Mouse (Mus musculus): ENCODE measurements at regions not wholly inside any gene's neighbourhood (a gene's known extent, or its start where the extent isn't known, plus 50 kb on each side); places are given as distances from the start of the nearest gene placed in this dataset.

- no peak for DNase-seq (ENCODE audit: low read depth, low spot score)
- Histone ChIP-seq H3K4me1 (ENCODE audit: control insufficient read depth in 2 of 2, insufficient read depth in 2 of 2, low read length in 2 of 2, poor library complexity in 1 of 2) (no peaks in the 10 kb centered on the region), H3K9ac (ENCODE audit: insufficient read depth, low read depth, low read length, poor library complexity, severe bottlenecking) (no peak overlapping the region), H3K27ac (ENCODE audit: insufficient read depth, low read depth, low read length, poor library complexity, severe bottlenecking) (no peak overlapping the region), H3K4me3 (ENCODE audit: insufficient read depth in 1 of 2, low read depth in 1 of 2, low read length in 2 of 2, poor library complexity in 1 of 2, severe bottlenecking in 1 of 2) (no peak overlapping the region), H3K9me3 (ENCODE audit: control insufficient read depth, insufficient read depth, low read depth, low read length) (0 out of 2 replicates have a peak, but pooled peaks cover 1% of the 10 kb centered on the region), H3K36me3 (ENCODE audit: control insufficient read depth, insufficient read depth, low read length, poor library complexity, severe bottlenecking) (no peaks in the 10 kb centered on the region)
- in situ Hi-C loops (cut with MboI; ENCODE audit: low sequenced_read_pairs in 2 of 2, unreplicated experiment in 2 of 2) = no loop called here
- TF ChIP-seq HCFC1 (IDR thresholded peaks at IDR 0.05; ENCODE audit: borderline replicate concordance, insufficient read depth, low read length) (no peak), MAFK (IDR thresholded peaks at IDR 0.05; ENCODE audit: insufficient read depth, low read depth, low read length) (no peak), CHD2 (IDR thresholded peaks at IDR 0.05; ENCODE audit: low read depth, low read length) (no peak), ZC3H11A (IDR thresholded peaks at IDR 0.05; ENCODE audit: borderline replicate concordance, low read depth, low read length) (no peak), ZNF384 (IDR thresholded peaks at IDR 0.05; ENCODE audit: low read depth, low read length) (no peak)
These were observed 264.9 kb downstream of the Uaca start for GRCm38 (mm10) chr9:61059225-61059624.

DNA sequence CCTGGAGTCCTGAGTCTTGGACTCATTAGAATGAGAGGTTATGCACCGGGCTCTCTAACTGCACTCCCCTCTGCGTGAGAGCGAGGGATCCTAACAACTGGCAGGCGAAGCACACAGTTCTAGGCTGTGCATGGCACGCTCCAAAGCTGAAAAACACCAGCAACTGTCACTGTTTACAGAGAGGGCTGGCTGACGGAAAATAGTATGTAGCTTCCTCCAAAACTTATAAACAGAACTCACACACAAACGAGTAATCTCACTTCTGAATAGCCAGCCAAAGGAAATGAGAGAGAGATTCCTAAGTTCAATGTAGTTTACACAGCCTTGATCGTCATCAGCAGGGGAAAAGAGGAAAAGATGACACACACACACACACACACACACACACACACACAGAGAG lies 266.6 kb downstream of the Uaca start:
- in situ Hi-C loops (cut with MboI; ENCODE audit: low sequenced_read_pairs in 2 of 2, unreplicated experiment in 2 of 2) = no loop called here
- no peak for TF ChIP-seq ZNF384 (IDR thresholded peaks at IDR 0.05; ENCODE audit: low read depth, low read length)
- no peak for TF ChIP-seq CHD2 (IDR thresholded peaks at IDR 0.05; ENCODE audit: low read depth, low read length)
- no peak for TF ChIP-seq HCFC1 (IDR thresholded peaks at IDR 0.05; ENCODE audit: borderline replicate concordance, insufficient read depth, low read length)
- TF ChIP-seq MAFK (IDR thresholded peaks at IDR 0.05; ENCODE audit: insufficient read depth, low read depth, low read length) = no peak
- H3K4me1 ChIP-seq (ENCODE audit: control insufficient read depth in 2 of 2, insufficient read depth in 2 of 2, low read length in 2 of 2, poor library complexity in 1 of 2) = no peaks in the 10 kb centered on the region
- H3K36me3 ChIP-seq (ENCODE audit: control insufficient read depth, insufficient read depth, low read length, poor library complexity, severe bottlenecking) = no peaks in the 10 kb centered on the region
- no peak overlapping the region for H3K9ac ChIP-seq (ENCODE audit: insufficient read depth, low read depth, low read length, poor library complexity, severe bottlenecking)
- no peak overlapping the region for H3K4me3 ChIP-seq (ENCODE audit: insufficient read depth in 1 of 2, low read depth in 1 of 2, low read length in 2 of 2, poor library complexity in 1 of 2, severe bottlenecking in 1 of 2)
- H3K27ac ChIP-seq (ENCODE audit: insufficient read depth, low read depth, low read length, poor library complexity, severe bottlenecking) = no peak overlapping the region
- DNase-seq (ENCODE audit: low read depth, low spot score) = no peak
- 0 out of 2 replicates have a peak, but pooled peaks cover 1% of the 10 kb centered on the region for H3K9me3 ChIP-seq (ENCODE audit: control insufficient read depth, insufficient read depth, low read depth, low read length)

DNA sequence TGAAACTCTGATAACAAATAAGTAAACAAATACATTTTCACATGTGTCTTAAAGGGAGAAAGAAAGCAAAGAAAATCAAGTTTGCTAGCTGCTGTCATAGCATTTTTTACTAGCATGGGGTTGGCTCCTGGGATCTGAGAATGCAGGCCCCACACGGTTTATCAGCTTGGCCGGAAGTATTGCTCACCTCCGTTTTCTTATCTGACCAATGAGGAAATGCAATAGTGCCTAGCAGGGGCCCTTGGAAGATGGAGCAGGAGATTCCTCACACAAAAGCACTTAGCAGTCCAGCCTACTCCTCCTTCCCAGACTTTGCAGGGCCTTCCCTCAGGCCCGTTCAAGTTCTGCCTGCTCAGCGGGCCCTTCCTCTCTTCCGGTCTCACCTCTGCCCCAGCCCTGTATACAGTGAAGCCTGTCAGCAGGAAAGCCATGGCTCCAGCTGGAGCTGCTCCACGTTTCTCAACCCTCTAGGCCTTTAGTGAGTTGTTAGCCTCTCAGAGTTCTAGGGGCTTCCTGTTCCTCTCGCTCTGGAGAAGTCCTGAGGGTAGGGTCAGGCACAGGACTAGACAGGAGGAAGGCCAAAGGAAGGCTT lies 270.5 kb downstream of the Uaca start:
- no peaks in the 10 kb centered on the region for H3K4me1 ChIP-seq (ENCODE audit: control insufficient read depth in 2 of 2, insufficient read depth in 2 of 2, low read length in 2 of 2, poor library complexity in 1 of 2)
- H3K36me3 ChIP-seq (ENCODE audit: control insufficient read depth, insufficient read depth, low read length, poor library complexity, severe bottlenecking) = no peaks in the 10 kb centered on the region
- no peak overlapping the region for H3K27ac ChIP-seq (ENCODE audit: insufficient read depth, low read depth, low read length, poor library complexity, severe bottlenecking)
- TF ChIP-seq ZC3H11A (IDR thresholded peaks at IDR 0.05; ENCODE audit: borderline replicate concordance, low read depth, low read length) (no peak), ZNF384 (IDR thresholded peaks at IDR 0.05; ENCODE audit: low read depth, low read length) (no peak), CHD2 (IDR thresholded peaks at IDR 0.05; ENCODE audit: low read depth, low read length) (no peak), MAFK (IDR thresholded peaks at IDR 0.05; ENCODE audit: insufficient read depth, low read depth, low read length) (no peak), HCFC1 (IDR thresholded peaks at IDR 0.05; ENCODE audit: borderline replicate concordance, insufficient read depth, low read length) (no peak)
- H3K4me3 ChIP-seq (ENCODE audit: insufficient read depth in 1 of 2, low read depth in 1 of 2, low read length in 2 of 2, poor library complexity in 1 of 2, severe bottlenecking in 1 of 2) = no peak overlapping the region
- no peaks in the 10 kb centered on the region for H3K9me3 ChIP-seq (ENCODE audit: control insufficient read depth, insufficient read depth, low read depth, low read length)
- in situ Hi-C loops (cut with MboI; ENCODE audit: low sequenced_read_pairs in 2 of 2, unreplicated experiment in 2 of 2) = no loop called here
- DNase-seq (ENCODE audit: low read depth, low spot score) = no peak
- H3K9ac ChIP-seq (ENCODE audit: insufficient read depth, low read depth, low read length, poor library complexity, severe bottlenecking) = no peak overlapping the region

DNA sequence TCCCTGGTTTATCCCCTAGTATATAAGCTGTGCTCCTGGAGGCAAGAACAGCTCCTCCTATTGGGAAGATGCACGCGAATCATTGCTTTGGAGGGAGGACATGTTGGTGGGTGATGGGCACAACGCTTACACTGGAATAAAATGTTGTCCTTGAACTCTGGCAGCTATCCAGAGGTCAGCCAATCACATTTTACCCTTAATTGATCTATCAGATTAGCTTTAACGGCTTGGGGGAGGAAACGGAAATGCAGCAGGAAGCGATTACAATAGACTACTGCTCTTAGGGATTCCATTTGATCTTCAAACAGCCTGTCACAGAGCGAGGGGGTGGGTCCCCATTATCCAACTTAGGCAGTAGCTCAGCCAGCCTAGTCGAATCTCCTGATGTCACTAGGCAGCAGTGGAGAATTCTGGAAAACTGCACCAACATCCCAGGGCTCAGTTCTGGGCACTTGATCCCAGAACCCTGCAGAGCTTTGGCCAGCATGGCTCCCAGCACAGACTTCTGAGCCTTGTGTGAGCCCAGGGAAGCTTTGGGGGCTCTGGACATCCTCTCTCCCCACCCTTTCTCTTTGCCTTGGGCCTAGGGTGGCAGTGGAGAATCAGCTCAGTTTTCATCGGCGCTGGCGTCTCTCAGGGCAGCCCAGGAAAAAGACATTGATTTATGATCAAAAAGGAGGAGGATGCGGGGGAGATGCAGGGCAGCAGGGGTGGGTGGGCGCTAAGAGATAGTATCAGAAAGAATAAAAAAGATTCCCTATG lies 275.4 kb downstream of the Uaca start:
- in situ Hi-C loops (cut with MboI; ENCODE audit: low sequenced_read_pairs in 2 of 2, unreplicated experiment in 2 of 2) = no loop called here
- H3K9me3 ChIP-seq (ENCODE audit: control insufficient read depth, insufficient read depth, low read depth, low read length) = no peaks in the 10 kb centered on the region
- H3K4me3 ChIP-seq (ENCODE audit: insufficient read depth in 1 of 2, low read depth in 1 of 2, low read length in 2 of 2, poor library complexity in 1 of 2, severe bottlenecking in 1 of 2) = no peak overlapping the region
- TF ChIP-seq CHD2 (IDR thresholded peaks at IDR 0.05; ENCODE audit: low read depth, low read length) (no peak), ZC3H11A (IDR thresholded peaks at IDR 0.05; ENCODE audit: borderline replicate concordance, low read depth, low read length) (no peak), HCFC1 (IDR thresholded peaks at IDR 0.05; ENCODE audit: borderline replicate concordance, insufficient read depth, low read length) (no peak), MAFK (IDR thresholded peaks at IDR 0.05; ENCODE audit: insufficient read depth, low read depth, low read length) (no peak), ZNF384 (IDR thresholded peaks at IDR 0.05; ENCODE audit: low read depth, low read length) (no peak)
- no peak overlapping the region for H3K9ac ChIP-seq (ENCODE audit: insufficient read depth, low read depth, low read length, poor library complexity, severe bottlenecking)
- peak; percentile 42 for DNase-seq (ENCODE audit: low read depth, low spot score)
- H3K36me3 ChIP-seq (ENCODE audit: control insufficient read depth, insufficient read depth, low read length, poor library complexity, severe bottlenecking) = no peaks in the 10 kb centered on the region
- no peak overlapping the region for H3K27ac ChIP-seq (ENCODE audit: insufficient read depth, low read depth, low read length, poor library complexity, severe bottlenecking)
- H3K4me1 ChIP-seq (ENCODE audit: control insufficient read depth in 2 of 2, insufficient read depth in 2 of 2, low read length in 2 of 2, poor library complexity in 1 of 2) = peaks cover 0 to 8% of the 10 kb centered on the region in 2 experiments; a peak in 1 of 4 replicates

All from ES-E14 (cell line).